Mouse (Mus musculus): ENCODE data around the gene Tsga10ip. TPM values are rescaled to one million over a fixed set of nuclear protein-coding genes. Genes with fewer than 3 reads are reported as not detected.

Tsga10ip gene
- polyA plus RNA-seq, 1 experiment from 2014 or later, result 0.26 TPM

GRCm38 (mm10) chr19:5425906-5426565 is 23.7 kb upstream of the Tsga10ip start:
- H3K27me3 ChIP-seq (ENCODE audit: control insufficient read depth, insufficient read depth, low read depth, low read length), result no peaks in the 10 kb centered on the region
- H3K36me3 ChIP-seq (ENCODE audit: control insufficient read depth, insufficient read depth), result peaks cover 4% of the 10 kb centered on the region; the same call in 1 of the 2 replicates
- peak overlapping the region; percentile 82 for H3K4me2 ChIP-seq (ENCODE audit: low read depth, low read length)
- H3K27ac ChIP-seq (ENCODE audit: low read length), result peak overlapping the region; percentile 85
- H3K4me3 ChIP-seq (ENCODE audit: low read depth, low read length), result peak overlapping the region; percentile 88
- H3K9me3 ChIP-seq (replicated peaks; ENCODE audit: control insufficient read depth, low read length), result no peaks in the 10 kb centered on the region
- H3K9ac ChIP-seq (ENCODE audit: low read depth, low read length), result peak overlapping the region; percentile 93
- no peak for ATAC-seq (ENCODE audit: low read depth)
- WGBS (ENCODE audit: insufficient replicate concordance), result 73% methylated on average over 18 of the region's 18 CpGs
- peaks cover 23% of the 10 kb centered on the region for H3K4me1 ChIP-seq (ENCODE audit: control insufficient read depth, low read depth, low read length)

- WGBS (ENCODE audit: insufficient replicate concordance), result under 1% methylated on average over 75 of the region's 87 CpGs
- H3K4me2 ChIP-seq (ENCODE audit: low read depth, low read length), result peak within 1 kb of the TSS; percentile 90
- H3K9me3 ChIP-seq (replicated peaks; ENCODE audit: control insufficient read depth, low read length), result no peaks in the 10 kb centered on the region
Measured at GRCm38 (mm10) chr19:5424782-5425741, 22.7 kb upstream of the Tsga10ip start, which contains the start of the genes Drap1 and AI837181. Gene Drap1 (minus strand): TSS chr19:5424979. Gene AI837181 (plus strand): TSS chr19:5425144.

GRCm38 (mm10) chr19:5424092-5424781 is 21.9 kb upstream of the Tsga10ip start:
- no peaks in the 10 kb centered on the region for H3K9me3 ChIP-seq (replicated peaks; ENCODE audit: control insufficient read depth, low read length)
- peak overlapping the region; percentile 82 for H3K9ac ChIP-seq (ENCODE audit: low read depth, low read length)
- peaks cover 23% of the 10 kb centered on the region for H3K4me1 ChIP-seq (ENCODE audit: control insufficient read depth, low read depth, low read length)
- peaks cover 8% of the 10 kb centered on the region; the same call in 1 of the 2 replicates for H3K36me3 ChIP-seq (ENCODE audit: control insufficient read depth, insufficient read depth)
- peak overlapping the region; percentile 90 for H3K4me2 ChIP-seq (ENCODE audit: low read depth, low read length)
- H3K27me3 ChIP-seq (ENCODE audit: control insufficient read depth, insufficient read depth, low read depth, low read length), result no peaks in the 10 kb centered on the region
- peak overlapping the region; percentile 90 for H3K27ac ChIP-seq (ENCODE audit: low read length)
- under 1% methylated on average over 47 of the region's 48 CpGs for WGBS (ENCODE audit: insufficient replicate concordance)
- peak; percentile 53 for ATAC-seq (ENCODE audit: low read depth)
- H3K4me3 ChIP-seq (ENCODE audit: low read depth, low read length), result peak overlapping the region; percentile 88

More at GRCm38 (mm10) chr19:5424782-5425741, 22.7 kb upstream of the Tsga10ip start, which contains the start of the genes Drap1 and AI837181:
- Histone ChIP-seq H3K4me3 (ENCODE audit: low read depth, low read length) (peak within 1 kb of the TSS; percentile 88), H3K4me1 (ENCODE audit: control insufficient read depth, low read depth, low read length) (peaks cover 23% of the 10 kb centered on the region), H3K9ac (ENCODE audit: low read depth, low read length) (peak within 1 kb of the TSS; percentile 93), H3K27ac (ENCODE audit: low read length) (peak within 1 kb of the TSS; percentile 90), H3K27me3 (ENCODE audit: control insufficient read depth, insufficient read depth, low read depth, low read length) (no peaks in the 10 kb centered on the region), H3K36me3 (ENCODE audit: control insufficient read depth, insufficient read depth) (peaks cover 8% of the 10 kb centered on the region; the same call in 1 of the 2 replicates)
- ATAC-seq (ENCODE audit: low read depth), result peak; percentile 85

GRCm38 (mm10) chr19:5423561-5423960 is 21.2 kb upstream of the Tsga10ip start:
- 61% methylated on average over 12 of the region's 12 CpGs for WGBS (ENCODE audit: insufficient replicate concordance)
- Histone ChIP-seq H3K4me3 (ENCODE audit: low read depth, low read length) (peak overlapping the region; percentile 88), H3K9ac (ENCODE audit: low read depth, low read length) (peak overlapping the region; percentile 82), H3K27ac (ENCODE audit: low read length) (peak overlapping the region; percentile 90), H3K4me2 (ENCODE audit: low read depth, low read length) (peak overlapping the region; percentile 90), H3K36me3 (ENCODE audit: control insufficient read depth, insufficient read depth) (peaks cover 8% of the 10 kb centered on the region; the same call in 1 of the 2 replicates), H3K9me3 (replicated peaks; ENCODE audit: control insufficient read depth, low read length) (no peaks in the 10 kb centered on the region), H3K27me3 (ENCODE audit: control insufficient read depth, insufficient read depth, low read depth, low read length) (no peaks in the 10 kb centered on the region), H3K4me1 (ENCODE audit: control insufficient read depth, low read depth, low read length) (peaks cover 23% of the 10 kb centered on the region)
- no peak for ATAC-seq (ENCODE audit: low read depth)

GRCm38 (mm10) chr19:5422895-5423443 is 20.6 kb upstream of the Tsga10ip start:
- 77% methylated on average over 9 of the region's 9 CpGs for WGBS (ENCODE audit: insufficient replicate concordance)
- Histone ChIP-seq H3K4me2 (ENCODE audit: low read depth, low read length) (no peak overlapping the region), H3K36me3 (ENCODE audit: control insufficient read depth, insufficient read depth) (peaks cover 8% of the 10 kb centered on the region; the same call in 1 of the 2 replicates)

GRCm38 (mm10) chr19:5422267-5422666 is 19.9 kb upstream of the Tsga10ip start:
- no peak overlapping the region for H3K4me3 ChIP-seq (ENCODE audit: low read depth, low read length)
- H3K4me1 ChIP-seq (ENCODE audit: control insufficient read depth, low read depth, low read length), result peaks cover 23% of the 10 kb centered on the region
- H3K27ac ChIP-seq (ENCODE audit: low read length), result no peak overlapping the region
- H3K9me3 ChIP-seq (replicated peaks; ENCODE audit: control insufficient read depth, low read length), result no peaks in the 10 kb centered on the region
- peaks cover 8% of the 10 kb centered on the region; the same call in 1 of the 2 replicates for H3K36me3 ChIP-seq (ENCODE audit: control insufficient read depth, insufficient read depth)
- 87% methylated on average over 10 of the region's 10 CpGs for WGBS (ENCODE audit: insufficient replicate concordance)
- no peak overlapping the region for H3K4me2 ChIP-seq (ENCODE audit: low read depth, low read length)
- H3K9ac ChIP-seq (ENCODE audit: low read depth, low read length), result no peak overlapping the region
- ATAC-seq (ENCODE audit: low read depth), result no peak
- H3K27me3 ChIP-seq (ENCODE audit: control insufficient read depth, insufficient read depth, low read depth, low read length), result no peaks in the 10 kb centered on the region

More at GRCm38 (mm10) chr19:5422895-5423443, 20.6 kb upstream of the Tsga10ip start:
- no peak for ATAC-seq (ENCODE audit: low read depth)
- H3K27me3 ChIP-seq (ENCODE audit: control insufficient read depth, insufficient read depth, low read depth, low read length), result no peaks in the 10 kb centered on the region
- H3K4me1 ChIP-seq (ENCODE audit: control insufficient read depth, low read depth, low read length), result peaks cover 23% of the 10 kb centered on the region
- no peak overlapping the region for H3K27ac ChIP-seq (ENCODE audit: low read length)
- H3K9me3 ChIP-seq (replicated peaks; ENCODE audit: control insufficient read depth, low read length), result no peaks in the 10 kb centered on the region
- H3K4me3 ChIP-seq (ENCODE audit: low read depth, low read length), result no peak overlapping the region
- no peak overlapping the region for H3K9ac ChIP-seq (ENCODE audit: low read depth, low read length)

- Histone ChIP-seq H3K4me1 (ENCODE audit: control insufficient read depth, low read depth, low read length) (peaks cover 23% of the 10 kb centered on the region), H3K9ac (ENCODE audit: low read depth, low read length) (no peak overlapping the region), H3K27ac (ENCODE audit: low read length) (no peak overlapping the region), H3K4me2 (ENCODE audit: low read depth, low read length) (no peak overlapping the region), H3K4me3 (ENCODE audit: low read depth, low read length) (no peak overlapping the region), H3K36me3 (ENCODE audit: control insufficient read depth, insufficient read depth) (peaks cover 6% of the 10 kb centered on the region; the same call in 1 of the 2 replicates), H3K9me3 (replicated peaks; ENCODE audit: control insufficient read depth, low read length) (no peaks in the 10 kb centered on the region), H3K27me3 (ENCODE audit: control insufficient read depth, insufficient read depth, low read depth, low read length) (no peaks in the 10 kb centered on the region)
- no peak for ATAC-seq (ENCODE audit: low read depth)
- WGBS (ENCODE audit: insufficient replicate concordance), result 86% methylated on average over 5 of the region's 5 CpGs
Measured at GRCm38 (mm10) chr19:5421784-5422183, 19.5 kb upstream of the Tsga10ip start.

GRCm38 (mm10) chr19:5420579-5420978 is 18.3 kb upstream of the Tsga10ip start:
- H3K9ac ChIP-seq (ENCODE audit: low read depth, low read length), result no peak overlapping the region

More at GRCm38 (mm10) chr19:5420579-5420978, 18.3 kb upstream of the Tsga10ip start:
- Histone ChIP-seq H3K4me2 (ENCODE audit: low read depth, low read length) (no peak overlapping the region), H3K4me3 (ENCODE audit: low read depth, low read length) (no peak overlapping the region), H3K27me3 (ENCODE audit: control insufficient read depth, insufficient read depth, low read depth, low read length) (no peaks in the 10 kb centered on the region), H3K4me1 (ENCODE audit: control insufficient read depth, low read depth, low read length) (peaks cover 11% of the 10 kb centered on the region), H3K36me3 (ENCODE audit: control insufficient read depth, insufficient read depth) (peaks cover 4% of the 10 kb centered on the region; the same call in 1 of the 2 replicates), H3K9me3 (replicated peaks; ENCODE audit: control insufficient read depth, low read length) (no peaks in the 10 kb centered on the region), H3K27ac (ENCODE audit: low read length) (no peak overlapping the region)
- 74% methylated on average over 6 of the region's 6 CpGs for WGBS (ENCODE audit: insufficient replicate concordance)
- ATAC-seq (ENCODE audit: low read depth), result no peak
